Mouse (Mus musculus): ENCODE results near the gene Tmem159. TPM values are rescaled to one million over a fixed set of nuclear protein-coding genes. Genes with fewer than 3 reads are reported as not detected.

Gene Tmem159
- polyA plus RNA-seq, 1 experiment from 2014 or later: 7.7 TPM

- no peak within 1 kb of the TSS for H3K4me3 ChIP-seq (ENCODE audit: low read depth, low read length)
- DNase-seq (ENCODE audit: low spot score): no peak
- no peak within 1 kb of the TSS for H3K27ac ChIP-seq (ENCODE audit: low read depth, low read length)
- ATAC-seq (replicated peaks; ENCODE audit: low FRiP score): no peak
- no peaks in the 10 kb centered on the region for H3K9me3 ChIP-seq (ENCODE audit: control insufficient read depth, low read length)
- H3K4me2 ChIP-seq: no peak within 1 kb of the TSS
- no peaks in the 10 kb centered on the region for H3K36me3 ChIP-seq (ENCODE audit: control insufficient read depth, insufficient read depth, low read length)
- WGBS: 74% methylated on average over 6 of the region's 6 CpGs
- H3K4me1 ChIP-seq (replicated peaks; ENCODE audit: control insufficient read depth, insufficient read depth, low read length): no peaks in the 10 kb centered on the region
- H3K27me3 ChIP-seq (replicated peaks; ENCODE audit: control insufficient read depth, insufficient read depth, low read length): no peaks in the 10 kb centered on the region
- H3K9ac ChIP-seq (ENCODE audit: low read depth, low read length): no peak within 1 kb of the TSS
Measured at GRCm38 (mm10) chr7:120095180-120095579, 7.0 kb upstream of the Tmem159 start, which contains the start of gene Dnah3. TSS of gene Dnah3 (minus strand) at chr7:120095280.

- Histone ChIP-seq H3K27ac (ENCODE audit: low read depth, low read length) (no peak overlapping the region), H3K36me3 (ENCODE audit: control insufficient read depth, insufficient read depth, low read length) (no peaks in the 10 kb centered on the region), H3K9me3 (ENCODE audit: control insufficient read depth, low read length) (no peaks in the 10 kb centered on the region), H3K4me3 (ENCODE audit: low read depth, low read length) (no peak overlapping the region), H3K4me2 (no peak overlapping the region), H3K27me3 (replicated peaks; ENCODE audit: control insufficient read depth, insufficient read depth, low read length) (no peaks in the 10 kb centered on the region), H3K9ac (ENCODE audit: low read depth, low read length) (no peak overlapping the region), H3K4me1 (replicated peaks; ENCODE audit: control insufficient read depth, insufficient read depth, low read length) (no peaks in the 10 kb centered on the region)
- ATAC-seq (replicated peaks; ENCODE audit: low FRiP score) (peak; percentile 8; the same call in 1 of the 2 replicates), DNase-seq (ENCODE audit: low spot score) (peak; percentile 42)
- WGBS: 8% methylated on average over 7 of the region's 7 CpGs
Measured at GRCm38 (mm10) chr7:120097845-120098244, 4.3 kb upstream of the Tmem159 start.

DNA sequence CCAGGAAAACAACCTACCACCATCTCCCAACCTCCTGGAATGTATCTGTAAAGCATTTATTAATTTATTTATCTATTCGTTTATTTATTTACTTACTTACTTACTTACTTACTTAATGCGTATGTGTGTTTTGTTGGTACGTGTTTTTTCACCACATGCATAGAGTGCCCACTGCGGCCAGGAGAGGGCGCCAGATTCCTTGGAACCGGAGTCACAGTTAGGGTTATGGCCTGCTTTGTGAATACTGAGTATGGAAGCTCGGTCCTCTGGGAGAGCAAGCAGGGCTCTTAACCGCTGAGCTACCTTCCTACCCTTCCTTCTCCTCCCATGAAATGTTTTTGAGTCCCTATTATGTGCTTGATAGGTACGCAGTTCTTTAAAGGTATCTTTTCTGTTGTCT, 3.8 kb upstream of the Tmem159 start:
- H3K9me3 ChIP-seq (ENCODE audit: control insufficient read depth, low read length): no peaks in the 10 kb centered on the region
- no peak; the same call in 1 of the 2 replicates for ATAC-seq (replicated peaks; ENCODE audit: low FRiP score)

GRCm38 (mm10) chr7:120103019-120103567, 940 bp downstream of the Tmem159 start:
- H3K36me3 ChIP-seq (ENCODE audit: control insufficient read depth, insufficient read depth, low read length): no peaks in the 10 kb centered on the region
- no peak overlapping the region for H3K9ac ChIP-seq (ENCODE audit: low read depth, low read length)
- H3K4me3 ChIP-seq (ENCODE audit: low read depth, low read length): peak overlapping the region; percentile 64
- no peaks in the 10 kb centered on the region for H3K9me3 ChIP-seq (ENCODE audit: control insufficient read depth, low read length)
- H3K4me2 ChIP-seq: peak overlapping the region; percentile 65
- ATAC-seq (replicated peaks; ENCODE audit: low FRiP score): 0 out of 2 replicates have a peak, but pooled peaks have one; percentile 21
- no peak overlapping the region for H3K27ac ChIP-seq (ENCODE audit: low read depth, low read length)
- no peaks in the 10 kb centered on the region; the same call in 1 of the 2 replicates for H3K4me1 ChIP-seq (replicated peaks; ENCODE audit: control insufficient read depth, insufficient read depth, low read length)
- peak; percentile 42 for DNase-seq (ENCODE audit: low spot score)
- no peaks in the 10 kb centered on the region for H3K27me3 ChIP-seq (replicated peaks; ENCODE audit: control insufficient read depth, insufficient read depth, low read length)
- 7% methylated on average over 25 of the region's 25 CpGs for WGBS

More for the DNA sequence above, 3.8 kb upstream of the Tmem159 start:
- H3K4me3 ChIP-seq (ENCODE audit: low read depth, low read length): no peak overlapping the region
- H3K4me1 ChIP-seq (replicated peaks; ENCODE audit: control insufficient read depth, insufficient read depth, low read length): no peaks in the 10 kb centered on the region; the same call in 1 of the 2 replicates
- 19% methylated on average over 9 of the region's 9 CpGs for WGBS
- H3K9ac ChIP-seq (ENCODE audit: low read depth, low read length): no peak overlapping the region
- H3K27me3 ChIP-seq (replicated peaks; ENCODE audit: control insufficient read depth, insufficient read depth, low read length): no peaks in the 10 kb centered on the region
- peak; percentile 51 for DNase-seq (ENCODE audit: low spot score)
- H3K4me2 ChIP-seq: no peak overlapping the region
- H3K27ac ChIP-seq (ENCODE audit: low read depth, low read length): no peak overlapping the region
- no peaks in the 10 kb centered on the region for H3K36me3 ChIP-seq (ENCODE audit: control insufficient read depth, insufficient read depth, low read length)

- Histone ChIP-seq H3K27me3 (replicated peaks; ENCODE audit: control insufficient read depth, insufficient read depth, low read length) (no peaks in the 10 kb centered on the region), H3K4me2 (no peak overlapping the region), H3K36me3 (ENCODE audit: control insufficient read depth, insufficient read depth, low read length) (no peaks in the 10 kb centered on the region), H3K27ac (ENCODE audit: low read depth, low read length) (no peak overlapping the region), H3K9me3 (ENCODE audit: control insufficient read depth, low read length) (no peaks in the 10 kb centered on the region), H3K9ac (ENCODE audit: low read depth, low read length) (no peak overlapping the region), H3K4me3 (ENCODE audit: low read depth, low read length) (no peak overlapping the region), H3K4me1 (replicated peaks; ENCODE audit: control insufficient read depth, insufficient read depth, low read length) (no peaks in the 10 kb centered on the region; the same call in 1 of the 2 replicates)
- ATAC-seq (replicated peaks; ENCODE audit: low FRiP score) (no peak), DNase-seq (ENCODE audit: low spot score) (no peak)
- 77% methylated on average over 3 of the region's 3 CpGs for WGBS
Measured at GRCm38 (mm10) chr7:120104975-120105374, 2.8 kb downstream of the Tmem159 start.

GRCm38 (mm10) chr7:120106356-120106755, 4.2 kb downstream of the Tmem159 start:
- H3K27ac ChIP-seq (ENCODE audit: low read depth, low read length): no peak overlapping the region
- no peaks in the 10 kb centered on the region for H3K27me3 ChIP-seq (replicated peaks; ENCODE audit: control insufficient read depth, insufficient read depth, low read length)
- no peaks in the 10 kb centered on the region; the same call in 1 of the 2 replicates for H3K4me1 ChIP-seq (replicated peaks; ENCODE audit: control insufficient read depth, insufficient read depth, low read length)
- no peak overlapping the region for H3K4me2 ChIP-seq
- WGBS: 68% methylated on average over 2 of the region's 2 CpGs
- H3K36me3 ChIP-seq (ENCODE audit: control insufficient read depth, insufficient read depth, low read length): no peaks in the 10 kb centered on the region
- H3K9ac ChIP-seq (ENCODE audit: low read depth, low read length): no peak overlapping the region
- DNase-seq (ENCODE audit: low spot score) (no peak), ATAC-seq (replicated peaks; ENCODE audit: low FRiP score) (no peak)
- H3K9me3 ChIP-seq (ENCODE audit: control insufficient read depth, low read length): no peaks in the 10 kb centered on the region
- no peak overlapping the region for H3K4me3 ChIP-seq (ENCODE audit: low read depth, low read length)

DNA sequence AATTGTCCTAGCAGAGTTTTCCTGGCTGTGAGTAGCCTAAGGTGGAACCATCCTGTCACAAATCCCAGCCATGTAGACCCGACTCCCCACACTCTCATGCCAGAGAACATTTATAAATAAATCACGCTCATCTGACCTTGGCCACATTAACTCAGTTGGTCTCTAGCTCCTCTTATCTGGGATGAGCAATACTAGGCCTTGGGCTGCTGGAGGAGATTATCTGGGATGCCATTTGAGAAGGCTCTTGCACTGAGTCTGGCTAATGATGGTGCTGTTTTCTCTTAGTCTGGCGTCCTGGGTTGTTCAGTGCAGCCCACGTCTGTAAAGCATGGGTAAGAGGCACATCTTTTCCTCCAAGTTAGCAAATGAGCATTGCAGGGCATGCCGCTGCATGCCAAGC, 7.5 kb downstream of the Tmem159 start:
- 69% methylated on average over 5 of the region's 5 CpGs for WGBS
- Histone ChIP-seq H3K27ac (ENCODE audit: low read depth, low read length) (no peak overlapping the region), H3K4me3 (ENCODE audit: low read depth, low read length) (no peak overlapping the region), H3K9ac (ENCODE audit: low read depth, low read length) (no peak overlapping the region), H3K4me1 (replicated peaks; ENCODE audit: control insufficient read depth, insufficient read depth, low read length) (no peaks in the 10 kb centered on the region), H3K4me2 (no peak overlapping the region), H3K36me3 (ENCODE audit: control insufficient read depth, insufficient read depth, low read length) (no peaks in the 10 kb centered on the region), H3K9me3 (ENCODE audit: control insufficient read depth, low read length) (no peaks in the 10 kb centered on the region), H3K27me3 (replicated peaks; ENCODE audit: control insufficient read depth, insufficient read depth, low read length) (no peaks in the 10 kb centered on the region)
- DNase-seq (ENCODE audit: low spot score) (no peak), ATAC-seq (replicated peaks; ENCODE audit: low FRiP score) (0 out of 2 replicates have a peak, but pooled peaks have one; percentile 37)

- Histone ChIP-seq H3K9me3 (ENCODE audit: control insufficient read depth, low read length) (no peaks in the 10 kb centered on the region), H3K27me3 (replicated peaks; ENCODE audit: control insufficient read depth, insufficient read depth, low read length) (no peaks in the 10 kb centered on the region), H3K36me3 (ENCODE audit: control insufficient read depth, insufficient read depth, low read length) (no peaks in the 10 kb centered on the region), H3K27ac (ENCODE audit: low read depth, low read length) (no peak overlapping the region), H3K4me2 (no peak overlapping the region), H3K9ac (ENCODE audit: low read depth, low read length) (no peak overlapping the region), H3K4me3 (ENCODE audit: low read depth, low read length) (no peak overlapping the region), H3K4me1 (replicated peaks; ENCODE audit: control insufficient read depth, insufficient read depth, low read length) (no peaks in the 10 kb centered on the region)
- DNase-seq (ENCODE audit: low spot score): no peak
- 85% methylated on average over 5 of the region's 5 CpGs for WGBS
- no peak for ATAC-seq (replicated peaks; ENCODE audit: low FRiP score)
Measured at GRCm38 (mm10) chr7:120116976-120117375, 14.8 kb downstream of the Tmem159 start.

DNA sequence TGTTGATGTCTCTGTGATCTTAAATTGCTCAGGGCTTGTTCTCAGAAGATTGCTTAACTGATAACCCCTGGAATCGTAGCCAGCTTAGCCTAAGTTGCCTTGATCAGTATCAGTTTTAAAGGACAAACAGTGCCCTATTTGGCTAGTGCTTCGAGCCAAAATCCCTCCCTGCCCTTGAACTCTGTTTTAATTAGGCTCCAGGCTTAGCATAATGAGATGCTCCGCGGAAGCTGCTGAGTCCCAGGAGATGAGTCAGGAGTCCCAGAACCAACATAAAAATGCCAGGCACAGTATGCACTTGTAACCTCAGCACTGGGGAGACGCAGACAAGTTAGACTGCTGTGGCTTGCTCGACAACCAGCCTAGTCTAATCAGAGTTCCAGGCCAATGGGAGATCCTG, 15.4 kb downstream of the Tmem159 start:
- Histone ChIP-seq H3K9ac (ENCODE audit: low read depth, low read length) (no peak overlapping the region), H3K36me3 (ENCODE audit: control insufficient read depth, insufficient read depth, low read length) (no peaks in the 10 kb centered on the region), H3K27ac (ENCODE audit: low read depth, low read length) (no peak overlapping the region), H3K4me3 (ENCODE audit: low read depth, low read length) (no peak overlapping the region), H3K4me2 (no peak overlapping the region), H3K9me3 (ENCODE audit: control insufficient read depth, low read length) (no peaks in the 10 kb centered on the region), H3K4me1 (replicated peaks; ENCODE audit: control insufficient read depth, insufficient read depth, low read length) (no peaks in the 10 kb centered on the region), H3K27me3 (replicated peaks; ENCODE audit: control insufficient read depth, insufficient read depth, low read length) (no peaks in the 10 kb centered on the region)
- 55% methylated on average over 6 of the region's 6 CpGs for WGBS
- DNase-seq (ENCODE audit: low spot score) (no peak), ATAC-seq (replicated peaks; ENCODE audit: low FRiP score) (no peak)
